Mouse (Mus musculus): Measurements from ENCODE around the gene Dpm2. TPM values are rescaled to one million over a fixed set of nuclear protein-coding genes. Genes with fewer than 3 reads are reported as not detected.
A peak's percentile ranks its signal among the peaks of the same experiment; 100 is the strongest.

Dpm2 gene
- polyA plus RNA-seq, 1 experiment from 2014 or later: 112 TPM

GRCm38 (mm10) chr2:32602600-32603054, 32.0 kb downstream of the Dpm2 start:
- 0 out of 2 replicates have a peak, but pooled peaks cover 10% of the 10 kb centered on the region for H3K4me1 ChIP-seq (ENCODE audit: insufficient read depth, low read depth, low read length)
- no peaks in the 10 kb centered on the region for H3K27me3 ChIP-seq (replicated peaks; ENCODE audit: insufficient read depth, low read length)
- under 1% methylated on average over 11 of the region's 11 CpGs for WGBS
- H3K4me3 ChIP-seq (ENCODE audit: low read depth, low read length): peak overlapping the region; percentile 25; the same call in 1 of the 2 replicates
- H3K27ac ChIP-seq (ENCODE audit: low read length): peak overlapping the region; percentile 43
- no peak overlapping the region for H3K9ac ChIP-seq (replicated peaks; ENCODE audit: low read depth)
- 0 out of 2 replicates have a peak, but pooled peaks cover 3% of the 10 kb centered on the region for H3K36me3 ChIP-seq (ENCODE audit: insufficient read depth, low read length)
- peak overlapping the region; percentile 52 for H3K4me2 ChIP-seq (replicated peaks; ENCODE audit: low read depth, low read length)
- H3K9me3 ChIP-seq (ENCODE audit: low read length): no peaks in the 10 kb centered on the region
- TF ChIP-seq EP300 (IDR thresholded peaks at IDR 0.05) (no peak), CTCF (IDR thresholded peaks at IDR 0.05) (peak; percentile 94)
- peak; percentile 85 for DNase-seq (ENCODE audit: low spot score)
- ATAC-seq: peak; percentile 70

- H3K4me3 ChIP-seq (ENCODE audit: low read depth, low read length): no peak overlapping the region
Measured at GRCm38 (mm10) chr2:32604631-32605030, 34.0 kb downstream of the Dpm2 start.

GRCm38 (mm10) chr2:32606161-32607142, 35.8 kb downstream of the Dpm2 start:
- Histone ChIP-seq H3K9ac (replicated peaks; ENCODE audit: low read depth) (peak overlapping the region; percentile 27), H3K36me3 (ENCODE audit: insufficient read depth, low read length) (no peaks in the 10 kb centered on the region), H3K4me3 (ENCODE audit: low read depth, low read length) (peak overlapping the region; percentile 64), H3K4me2 (replicated peaks; ENCODE audit: low read depth, low read length) (peak overlapping the region; percentile 94), H3K27ac (ENCODE audit: low read length) (peak overlapping the region; percentile 20; the same call in 1 of the 2 replicates), H3K4me1 (ENCODE audit: insufficient read depth, low read depth, low read length) (peaks cover 17% of the 10 kb centered on the region; the same call in 1 of the 2 replicates), H3K27me3 (replicated peaks; ENCODE audit: insufficient read depth, low read length) (no peaks in the 10 kb centered on the region), H3K9me3 (ENCODE audit: low read length) (no peaks in the 10 kb centered on the region)
- peak; percentile 75 for ATAC-seq
- DNase-seq (ENCODE audit: low spot score): peak; percentile 90
- 11% methylated on average over 54 of the region's 55 CpGs for WGBS
- TF ChIP-seq EP300 (IDR thresholded peaks at IDR 0.05) (no peak), CTCF (IDR thresholded peaks at IDR 0.05) (peak; percentile 80)

More at GRCm38 (mm10) chr2:32604631-32605030, 34.0 kb downstream of the Dpm2 start:
- Histone ChIP-seq H3K27ac (ENCODE audit: low read length) (no peak overlapping the region), H3K36me3 (ENCODE audit: insufficient read depth, low read length) (no peaks in the 10 kb centered on the region), H3K4me1 (ENCODE audit: insufficient read depth, low read depth, low read length) (0 out of 2 replicates have a peak, but pooled peaks cover 14% of the 10 kb centered on the region), H3K9ac (replicated peaks; ENCODE audit: low read depth) (no peak overlapping the region), H3K27me3 (replicated peaks; ENCODE audit: insufficient read depth, low read length) (no peaks in the 10 kb centered on the region), H3K9me3 (ENCODE audit: low read length) (no peaks in the 10 kb centered on the region), H3K4me2 (replicated peaks; ENCODE audit: low read depth, low read length) (no peak overlapping the region)
- WGBS: 38% methylated on average over 10 of the region's 10 CpGs
- ATAC-seq (no peak), DNase-seq (ENCODE audit: low spot score) (no peak)
- TF ChIP-seq CTCF (IDR thresholded peaks at IDR 0.05) (no peak), EP300 (IDR thresholded peaks at IDR 0.05) (no peak)

- H3K9me3 ChIP-seq (ENCODE audit: low read length): no peaks in the 10 kb centered on the region
- H3K27me3 ChIP-seq (replicated peaks; ENCODE audit: insufficient read depth, low read length): no peaks in the 10 kb centered on the region
- H3K9ac ChIP-seq (replicated peaks; ENCODE audit: low read depth): peak overlapping the region; percentile 27
- TF ChIP-seq EP300 (IDR thresholded peaks at IDR 0.05): no peak
- TF ChIP-seq CTCF (IDR thresholded peaks at IDR 0.05): no peak
- DNase-seq (ENCODE audit: low spot score) (peak; percentile 71), ATAC-seq (peak; percentile 20)
- peak overlapping the region; percentile 94 for H3K4me2 ChIP-seq (replicated peaks; ENCODE audit: low read depth, low read length)
- H3K36me3 ChIP-seq (ENCODE audit: insufficient read depth, low read length): no peaks in the 10 kb centered on the region
- H3K4me3 ChIP-seq (ENCODE audit: low read depth, low read length): peak overlapping the region; percentile 64
- 6% methylated on average over 25 of the region's 34 CpGs for WGBS
- H3K4me1 ChIP-seq (ENCODE audit: insufficient read depth, low read depth, low read length): peaks cover 11% of the 10 kb centered on the region; the same call in 1 of the 2 replicates
- peak overlapping the region; percentile 20; the same call in 1 of the 2 replicates for H3K27ac ChIP-seq (ENCODE audit: low read length)
Measured at GRCm38 (mm10) chr2:32607262-32607947, 36.7 kb downstream of the Dpm2 start.

GRCm38 (mm10) chr2:32608141-32608777, 37.6 kb downstream of the Dpm2 start:
- WGBS: 6% methylated on average over 25 of the region's 25 CpGs
- H3K9me3 ChIP-seq (ENCODE audit: low read length): no peaks in the 10 kb centered on the region
- H3K4me1 ChIP-seq (ENCODE audit: insufficient read depth, low read depth, low read length): peaks cover 7% of the 10 kb centered on the region; the same call in 1 of the 2 replicates
- no peaks in the 10 kb centered on the region for H3K36me3 ChIP-seq (ENCODE audit: insufficient read depth, low read length)
- ATAC-seq (peak; percentile 53), DNase-seq (ENCODE audit: low spot score) (peak; percentile 79)
- H3K9ac ChIP-seq (replicated peaks; ENCODE audit: low read depth): no peak overlapping the region
- peak overlapping the region; percentile 17; the same call in 1 of the 2 replicates for H3K4me3 ChIP-seq (ENCODE audit: low read depth, low read length)
- H3K4me2 ChIP-seq (replicated peaks; ENCODE audit: low read depth, low read length): peak overlapping the region; percentile 94
- H3K27me3 ChIP-seq (replicated peaks; ENCODE audit: insufficient read depth, low read length): no peaks in the 10 kb centered on the region
- H3K27ac ChIP-seq (ENCODE audit: low read length): peak overlapping the region; percentile 43
- TF ChIP-seq CTCF (IDR thresholded peaks at IDR 0.05) (peak; percentile 22; the same call in 1 of the 2 replicates), EP300 (IDR thresholded peaks at IDR 0.05) (no peak)

All from lung, postnatal 0 days (tissue).